Mouse (Mus musculus): ENCODE measurements at regions not wholly inside any gene's neighbourhood (a gene's known extent, or its start where the extent isn't known, plus 50 kb on each side); places are given as distances from the start of the nearest gene placed in this dataset.
A peak's percentile ranks its signal among the peaks of the same experiment; 100 is the strongest.

DNA sequence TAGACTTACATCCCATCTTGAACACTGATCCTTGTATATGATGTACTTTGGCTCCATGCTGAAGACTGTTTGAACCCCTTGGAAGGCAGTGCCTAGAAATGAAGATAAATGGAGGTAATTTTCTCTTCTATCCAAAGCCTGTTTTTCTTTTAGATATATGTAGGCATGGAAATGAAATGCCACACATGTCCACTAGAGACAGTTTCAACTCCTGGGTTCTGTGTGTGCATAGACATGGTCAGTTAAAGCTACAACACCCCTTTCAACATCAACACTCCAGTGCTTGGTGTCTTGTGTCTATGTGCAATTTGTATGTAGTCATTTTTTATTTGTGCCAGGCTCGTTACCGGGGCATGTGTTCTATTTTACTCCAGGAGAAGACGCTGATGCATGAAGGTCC, 179.7 kb upstream of the Lpp start:
- DNase-seq (ENCODE audit: low spot score): peak; percentile 35

DNA sequence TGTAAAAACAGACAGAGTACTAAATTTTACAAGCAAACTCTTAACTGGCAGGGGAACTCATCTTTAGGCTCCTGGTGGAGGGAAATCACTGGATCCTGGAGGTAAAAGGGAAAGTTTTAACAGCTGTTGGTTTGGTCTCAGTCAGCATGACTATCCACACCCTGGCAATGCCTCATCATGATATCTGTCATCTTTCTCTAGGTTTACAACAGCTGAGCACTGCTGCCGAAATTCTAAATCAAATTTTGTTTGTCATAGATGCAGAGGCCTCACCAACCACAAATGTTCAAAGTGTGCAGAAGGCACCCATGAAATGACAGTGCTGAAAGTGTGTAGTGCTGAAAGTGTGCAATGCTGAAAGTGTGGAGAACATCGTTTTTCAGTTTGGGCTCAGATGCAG, 180.6 kb upstream of the Lpp start:
- no peak for DNase-seq (ENCODE audit: low spot score)

DNA sequence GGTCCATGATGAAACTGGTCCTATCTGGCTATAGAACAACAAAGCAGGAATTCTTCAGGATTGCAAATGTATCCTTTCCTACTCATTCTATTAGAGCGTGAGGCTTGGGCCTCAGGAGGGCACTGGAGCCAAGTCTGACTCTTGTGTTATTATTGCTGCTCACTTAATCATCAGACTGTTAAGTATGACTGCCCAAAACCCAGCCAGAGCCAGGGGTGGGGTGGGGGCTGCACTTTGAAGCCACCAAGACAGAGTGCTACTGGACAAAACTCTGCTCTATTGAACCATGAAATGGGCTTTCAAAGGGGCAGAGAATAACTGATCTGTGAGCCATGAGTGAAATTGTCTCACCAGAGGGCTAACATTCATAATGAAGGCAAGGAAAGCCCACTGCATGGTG, 181.7 kb upstream of the Lpp start:
- DNase-seq (ENCODE audit: low spot score): no peak

DNA sequence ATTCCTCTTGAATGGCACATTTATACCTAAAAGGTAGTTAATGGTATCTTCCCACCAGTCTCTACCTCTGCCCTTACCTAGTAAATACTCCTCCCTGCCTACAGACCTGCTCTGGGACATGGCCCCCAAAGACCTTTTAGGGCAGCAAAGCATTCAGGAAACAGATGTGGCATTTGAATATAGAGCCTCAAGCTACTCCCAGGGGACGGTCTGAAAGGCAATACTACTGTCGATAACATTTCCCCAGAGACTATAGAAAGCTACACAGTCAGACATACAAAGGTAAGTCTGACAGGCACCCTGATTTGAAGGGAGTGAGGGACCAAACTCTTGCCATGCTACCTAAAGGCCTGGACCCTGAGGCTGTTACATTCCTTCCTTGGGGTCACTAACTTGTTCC, 184.4 kb upstream of the Lpp start:
- no peak for DNase-seq (ENCODE audit: low spot score)

DNA sequence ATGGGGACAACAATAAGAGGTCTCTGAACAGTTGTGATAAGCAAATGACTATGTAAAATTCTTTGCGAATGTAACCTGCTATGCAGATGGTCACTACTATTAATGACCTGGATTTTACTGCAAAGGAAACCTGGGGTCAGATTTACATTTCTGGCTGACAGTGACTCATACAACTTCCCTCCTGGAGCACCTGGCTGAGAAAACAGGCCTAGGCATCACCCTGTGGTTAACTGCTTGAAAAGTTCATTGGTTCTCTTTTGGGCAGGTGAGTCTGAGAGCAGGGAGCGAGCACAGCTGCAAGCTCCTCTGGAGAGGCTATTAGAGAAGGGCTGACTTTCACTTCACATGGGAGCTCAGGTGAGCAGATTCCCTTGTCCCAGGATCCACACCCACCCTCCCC, 185.2 kb upstream of the Lpp start:
- DNase-seq (ENCODE audit: low spot score): no peak

DNA sequence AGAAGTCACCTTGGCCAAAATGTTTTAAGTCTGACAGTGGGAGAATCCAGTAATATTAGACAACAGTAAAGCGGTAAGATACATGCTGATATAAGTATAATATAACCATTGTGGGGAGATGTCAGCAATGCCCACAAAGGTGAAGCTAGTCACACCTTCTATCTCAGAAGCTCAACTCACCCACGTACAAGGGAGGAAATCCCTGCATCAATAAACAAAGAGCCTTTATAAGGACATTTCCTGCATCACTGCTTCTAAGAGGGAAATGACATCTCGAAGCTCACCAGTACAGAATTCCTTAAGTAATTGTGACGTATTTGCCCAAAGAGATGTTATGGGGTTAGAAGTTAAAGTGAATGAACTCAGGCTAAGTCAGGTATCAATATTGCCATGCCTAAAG, 186.3 kb upstream of the Lpp start:
- no peak for DNase-seq (ENCODE audit: low spot score)

DNA sequence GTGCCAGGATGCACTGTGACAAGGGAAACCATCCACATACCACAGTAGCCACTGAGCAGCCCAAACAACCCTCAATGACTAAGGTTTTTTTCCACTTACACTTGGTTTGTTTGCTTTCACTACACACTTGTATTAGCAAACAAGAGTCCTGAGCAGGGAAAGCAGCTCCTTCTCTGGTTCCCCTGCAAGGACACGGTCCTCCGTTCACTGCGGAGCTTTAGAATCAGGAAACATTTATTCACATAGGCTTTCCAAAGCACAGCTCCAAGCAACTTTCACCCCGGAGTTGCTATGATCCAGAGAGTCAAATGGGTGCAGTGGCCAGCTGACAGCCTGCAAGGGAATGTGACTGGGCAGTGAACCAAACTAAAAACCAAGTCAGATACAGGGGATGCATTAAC, 186.8 kb upstream of the Lpp start:
- peak; percentile 77 for DNase-seq (ENCODE audit: low spot score)

DNA sequence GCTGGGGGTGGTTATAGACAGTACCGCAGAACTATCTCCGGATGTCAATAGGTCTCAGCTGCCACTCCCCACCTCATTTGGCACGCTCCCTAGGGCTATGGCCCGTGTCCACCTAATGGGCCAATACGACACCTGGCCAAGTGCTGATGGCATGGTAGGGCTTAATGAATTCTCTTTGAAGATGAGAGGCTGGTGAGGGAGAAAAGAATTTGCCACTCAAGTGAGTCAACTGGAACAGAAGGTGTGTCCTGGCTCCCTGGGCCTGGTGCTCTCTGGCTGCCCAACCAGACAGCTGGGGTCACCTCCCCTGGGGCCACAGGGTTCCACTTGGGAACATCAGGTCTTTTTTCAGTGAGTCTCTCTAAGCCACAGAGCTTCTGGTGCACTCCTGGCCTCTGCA, 187.7 kb upstream of the Lpp start:
- DNase-seq (ENCODE audit: low spot score): no peak

DNA sequence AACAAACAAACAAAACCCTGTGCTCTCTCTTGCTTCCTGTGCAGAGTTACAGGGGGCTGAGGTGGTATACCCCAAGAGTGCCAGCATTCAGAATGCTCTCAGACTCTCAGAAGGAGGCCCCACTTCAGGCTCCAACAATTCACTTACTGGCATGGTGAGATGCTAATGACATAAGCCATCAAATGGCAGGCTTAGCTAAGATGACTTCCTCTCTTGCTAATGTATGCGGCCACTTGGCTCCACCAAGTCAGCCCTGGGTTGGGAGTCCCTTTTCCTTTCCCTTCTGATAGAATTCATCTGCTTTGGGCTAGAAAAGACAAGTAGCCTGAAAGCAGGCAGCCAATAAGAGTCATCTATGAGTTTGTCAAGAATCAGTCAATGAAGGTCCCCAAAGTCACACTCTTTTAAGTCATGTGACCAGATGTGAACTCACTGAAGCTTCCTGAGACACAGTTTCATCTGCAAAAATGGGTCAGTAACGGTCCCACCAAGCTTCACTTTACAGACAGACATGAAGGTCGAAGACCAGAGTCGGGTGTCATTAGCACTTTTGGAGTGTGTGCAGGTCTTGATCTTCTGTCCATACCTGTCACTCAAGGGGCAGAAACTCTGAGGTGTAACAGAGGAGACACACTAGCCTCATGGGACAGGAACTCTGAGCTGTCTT, 189.1 kb upstream of the Lpp start:
- no peak for DNase-seq (ENCODE audit: low spot score)

DNA sequence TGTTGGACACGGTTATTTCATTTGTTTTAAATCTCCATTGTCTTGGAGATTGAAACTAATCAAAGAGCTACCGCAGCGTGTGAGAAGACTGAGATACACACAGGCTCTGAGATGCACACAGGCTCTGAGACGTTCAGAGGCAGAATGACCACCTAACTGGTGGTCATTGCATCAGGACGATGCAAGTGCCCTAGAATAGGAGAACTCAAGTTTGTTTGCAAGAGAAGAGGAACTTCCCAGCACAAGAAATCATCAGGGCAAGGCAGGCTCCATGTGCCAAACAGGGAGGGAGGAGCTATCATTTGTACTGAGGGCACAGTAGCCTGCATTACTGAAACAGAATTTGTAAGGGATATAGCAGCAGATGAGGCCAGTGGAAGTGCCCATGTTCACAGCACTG, 190.7 kb upstream of the Lpp start:
- DNase-seq (ENCODE audit: low spot score): peak; percentile 37

DNA sequence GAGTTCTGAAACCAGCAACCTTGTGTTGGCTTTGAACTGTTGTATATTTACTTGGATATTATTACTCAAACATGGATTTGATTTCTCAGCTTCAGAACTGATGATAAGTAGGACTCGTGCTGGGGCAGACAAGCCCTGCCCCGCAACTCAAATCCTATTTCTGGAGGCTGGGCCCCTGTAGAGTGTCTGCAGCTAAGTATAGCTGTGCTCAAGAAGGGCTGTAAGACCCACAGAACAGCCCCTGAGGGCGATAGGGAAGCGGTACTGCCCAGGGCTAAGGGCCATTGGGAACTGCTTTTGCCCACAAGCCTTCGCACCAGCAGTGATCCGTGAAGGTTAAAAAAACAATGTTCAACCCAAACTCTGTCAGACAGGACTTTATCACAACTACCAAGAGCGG, 191.9 kb upstream of the Lpp start:
- no peak for DNase-seq (ENCODE audit: low spot score)

DNA sequence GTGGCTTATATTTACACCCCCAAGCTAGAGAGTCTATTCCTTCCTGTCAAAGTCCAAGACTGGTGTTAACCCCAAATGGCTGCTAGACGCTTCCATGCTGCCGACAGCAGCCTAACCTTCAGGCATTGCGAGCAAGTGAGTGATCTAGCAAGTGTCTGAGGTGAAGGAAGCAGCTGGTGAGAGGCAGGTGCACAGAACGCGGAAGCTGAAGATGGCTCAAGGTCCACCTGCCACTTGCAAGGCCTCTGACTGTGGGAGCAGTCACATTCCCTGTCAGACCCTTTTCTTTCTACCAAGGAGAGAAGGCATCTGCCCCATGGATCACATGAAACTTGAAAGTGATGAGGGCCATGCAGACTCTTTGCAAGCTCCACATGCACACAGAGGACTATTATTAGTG, 193.1 kb upstream of the Lpp start:
- DNase-seq (ENCODE audit: low spot score): no peak

DNA sequence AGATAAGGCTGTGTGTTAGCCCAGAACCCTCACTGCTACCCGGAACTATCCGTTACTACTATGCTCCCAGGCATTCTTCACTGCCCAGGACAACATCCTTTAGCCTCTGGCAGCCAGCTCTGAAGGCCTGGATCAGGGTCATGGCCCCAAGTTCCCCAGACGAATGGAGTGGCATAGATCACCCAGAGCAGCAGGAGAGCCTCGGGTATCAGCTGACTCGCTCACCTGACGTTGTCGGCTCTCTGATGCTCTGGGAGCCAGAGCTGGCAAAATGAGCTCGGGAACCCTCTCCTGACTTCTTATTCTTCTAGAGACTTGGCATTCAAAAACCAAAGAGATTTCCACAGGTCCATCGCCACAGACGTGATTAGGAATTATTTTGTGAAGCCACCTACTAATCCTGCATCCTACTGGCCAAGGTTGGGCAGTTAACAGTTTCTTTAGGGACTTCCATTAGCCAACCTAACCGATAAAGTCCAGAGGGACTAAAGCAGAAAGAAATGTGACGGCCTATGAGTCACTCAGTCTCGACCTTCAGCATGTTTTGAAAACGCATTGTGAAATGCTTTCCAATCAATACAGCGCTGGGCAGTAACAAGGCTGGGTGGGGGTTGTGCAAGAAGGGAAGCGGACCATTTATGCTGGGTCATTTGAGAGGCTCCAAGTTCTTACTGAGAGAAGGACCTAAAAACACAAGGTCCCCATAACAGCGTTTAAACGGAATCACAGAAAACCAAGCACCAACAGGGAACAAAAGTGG, 193.7 kb upstream of the Lpp start:
- peak; percentile 81 for DNase-seq (ENCODE audit: low spot score)

DNA sequence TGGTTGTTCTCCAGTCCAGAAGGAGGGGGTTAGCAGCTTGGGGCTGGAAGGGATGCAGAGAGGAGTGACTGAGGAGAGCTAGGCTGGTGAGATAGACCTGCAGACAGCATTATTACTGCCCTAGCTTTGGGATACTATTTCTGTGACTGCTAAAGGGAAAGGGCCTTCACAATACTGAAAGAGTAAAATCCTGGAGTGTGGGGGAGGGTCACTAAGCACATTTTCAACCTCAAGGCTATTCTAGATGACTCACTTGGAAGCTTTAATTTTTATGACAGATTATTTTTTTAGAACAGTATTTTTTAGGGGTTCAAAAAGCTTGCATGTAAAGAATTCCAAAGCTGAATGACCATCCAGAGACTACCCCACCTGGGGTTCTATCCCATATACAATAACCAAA, 195.0 kb upstream of the Lpp start:
- no peak for DNase-seq (ENCODE audit: low spot score)

DNA sequence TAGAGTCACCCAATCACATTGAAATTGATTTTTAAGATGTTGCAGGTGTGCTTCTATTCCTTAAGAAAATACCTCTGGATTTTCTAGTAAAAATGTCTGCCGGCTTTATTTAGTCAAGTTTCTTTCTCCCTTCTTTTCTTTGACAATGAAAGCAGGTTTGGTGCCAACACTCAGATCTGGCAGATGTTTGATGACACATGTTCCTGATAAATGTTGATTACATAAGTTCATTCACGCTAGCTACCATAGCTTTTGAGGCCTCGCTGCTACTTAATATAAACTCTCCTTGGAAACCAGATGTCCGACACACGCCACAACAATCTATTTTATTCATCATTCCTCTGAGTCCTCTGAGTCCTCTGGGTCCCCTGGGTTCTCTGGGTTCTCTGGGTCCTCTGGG, 195.7 kb upstream of the Lpp start:
- DNase-seq (ENCODE audit: low spot score): no peak

DNA sequence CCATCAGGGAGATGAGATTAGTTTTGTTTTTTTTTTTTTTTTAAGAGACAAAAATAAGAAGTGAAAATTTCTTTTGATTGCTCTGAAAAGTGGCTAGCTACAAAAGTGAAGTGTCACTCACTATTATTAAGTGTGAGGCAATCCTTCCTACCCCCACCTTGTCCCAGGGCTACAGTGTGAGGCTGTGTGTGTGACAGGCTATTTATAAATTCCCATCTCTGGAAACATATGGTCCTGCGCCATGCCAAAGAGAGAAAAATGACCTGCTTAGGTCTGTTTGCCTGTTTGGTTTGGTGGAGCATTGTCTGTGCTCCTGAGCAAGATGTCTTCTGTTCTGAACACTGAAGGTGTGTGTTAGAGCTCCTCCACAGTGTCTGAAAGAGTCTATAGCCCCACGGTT, 199.4 kb upstream of the Lpp start:
- DNase-seq (ENCODE audit: low spot score): no peak

DNA sequence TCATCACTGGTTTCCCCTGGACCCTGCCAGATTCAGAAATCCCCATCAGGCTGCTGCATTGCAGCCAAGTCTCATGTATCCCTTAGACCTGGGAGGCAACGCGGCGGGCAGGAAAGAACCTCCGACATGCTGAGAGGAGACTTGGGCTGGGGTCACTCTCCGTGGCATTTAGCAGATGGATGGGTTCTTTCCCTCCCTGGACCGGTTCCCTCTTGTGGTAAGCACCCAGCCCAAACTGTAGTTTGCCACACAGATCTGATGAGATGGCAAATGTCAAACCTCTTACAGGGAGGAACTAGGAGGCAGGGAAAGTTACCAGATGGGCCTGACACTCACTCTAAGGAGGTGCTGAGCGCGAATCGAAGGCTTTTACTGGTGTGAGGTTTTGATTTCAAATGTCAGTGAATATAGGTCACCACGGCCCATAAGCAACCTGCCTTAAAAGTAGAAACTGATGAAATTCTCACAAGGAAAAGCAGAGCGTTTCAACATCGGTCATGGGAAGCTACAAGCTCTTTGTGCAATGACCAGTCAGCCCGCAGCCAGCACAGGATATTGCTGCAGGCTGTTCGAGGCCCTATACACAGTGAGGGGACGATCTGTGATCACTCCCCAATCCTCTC, 199.9 kb upstream of the Lpp start:
- DNase-seq (ENCODE audit: low spot score): peak; percentile 76

DNA sequence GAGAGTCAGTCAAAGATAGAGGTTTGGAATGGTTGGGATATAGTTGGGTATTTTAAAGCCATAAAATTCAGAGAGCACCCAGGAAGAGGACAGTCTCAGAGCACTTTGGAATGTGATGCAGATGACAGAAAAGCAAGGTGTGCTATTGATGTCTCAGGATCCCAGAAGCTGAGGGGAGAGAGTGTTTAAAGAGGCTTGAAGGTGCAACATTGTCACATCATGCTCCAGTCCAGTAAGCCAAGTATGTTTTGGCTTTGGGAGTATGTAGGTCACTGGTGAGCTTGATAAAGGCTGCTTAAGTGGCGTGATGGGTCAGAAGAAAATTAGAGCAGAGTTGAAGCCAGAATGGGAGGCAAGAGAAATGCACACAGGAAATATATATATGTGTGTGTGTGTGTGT, 201.3 kb upstream of the Lpp start:
- no peak for DNase-seq (ENCODE audit: low spot score)

DNA sequence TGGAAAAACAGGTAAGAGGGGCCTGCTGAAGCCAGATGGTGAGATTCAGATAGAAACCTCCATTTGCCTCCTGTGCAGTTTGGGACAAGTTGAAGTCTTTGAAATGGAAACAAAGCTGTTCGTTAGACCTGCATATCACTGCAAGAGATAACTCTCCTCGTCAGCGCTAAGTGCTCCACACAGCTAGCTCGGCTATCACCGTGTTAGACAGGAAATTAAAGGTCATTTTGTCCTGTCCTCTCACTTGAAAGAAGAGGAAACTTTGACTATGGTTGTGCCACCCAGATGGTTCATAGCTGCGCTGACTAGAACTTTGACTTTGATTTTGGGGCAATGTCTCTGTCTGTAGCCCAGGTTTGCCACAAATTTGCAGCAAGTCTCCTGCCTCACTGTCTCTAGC, 198.5 kb upstream of the Bcl6 start:
- DNase-seq (ENCODE audit: low spot score): no peak

DNA sequence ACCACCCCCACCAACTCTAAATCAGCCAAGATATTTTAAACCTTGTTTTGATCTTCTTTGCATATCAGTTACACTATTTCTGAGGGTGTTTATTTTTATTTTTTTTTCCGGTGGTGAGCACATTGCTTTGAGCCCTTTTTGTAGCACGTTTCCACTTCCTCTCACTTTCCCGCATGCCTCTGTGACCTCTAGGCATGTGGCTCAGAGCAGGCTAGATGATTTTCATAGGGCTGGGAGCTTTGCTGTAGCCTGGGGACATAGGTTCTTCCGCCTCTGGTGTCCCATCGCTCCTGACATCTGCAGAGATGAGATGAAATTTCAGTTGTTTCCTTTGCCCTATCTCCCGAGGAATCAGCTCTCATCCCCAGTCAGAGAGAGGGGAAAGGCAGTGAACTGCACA, 197.3 kb upstream of the Bcl6 start:
- DNase-seq (ENCODE audit: low spot score): no peak

DNA sequence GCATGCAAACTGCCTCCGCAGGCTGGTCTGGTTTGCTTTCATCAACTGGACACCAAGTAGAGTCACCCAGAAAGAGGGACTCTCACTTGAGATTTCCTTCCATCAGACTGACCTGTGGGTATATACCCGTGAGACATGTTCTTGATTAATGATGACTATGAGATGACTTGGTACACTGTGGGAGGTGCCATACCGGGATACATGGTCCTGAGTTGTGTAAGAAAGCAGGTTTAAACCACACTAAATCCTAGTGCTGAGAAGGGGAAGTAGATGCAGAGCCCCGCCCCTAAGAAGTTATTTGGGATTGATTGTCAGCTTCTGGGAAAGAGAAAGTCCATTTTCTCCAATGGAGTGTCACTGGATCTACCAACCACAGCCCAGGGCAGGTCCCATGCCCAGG, 196.2 kb upstream of the Bcl6 start:
- DNase-seq (ENCODE audit: low spot score): no peak

DNA sequence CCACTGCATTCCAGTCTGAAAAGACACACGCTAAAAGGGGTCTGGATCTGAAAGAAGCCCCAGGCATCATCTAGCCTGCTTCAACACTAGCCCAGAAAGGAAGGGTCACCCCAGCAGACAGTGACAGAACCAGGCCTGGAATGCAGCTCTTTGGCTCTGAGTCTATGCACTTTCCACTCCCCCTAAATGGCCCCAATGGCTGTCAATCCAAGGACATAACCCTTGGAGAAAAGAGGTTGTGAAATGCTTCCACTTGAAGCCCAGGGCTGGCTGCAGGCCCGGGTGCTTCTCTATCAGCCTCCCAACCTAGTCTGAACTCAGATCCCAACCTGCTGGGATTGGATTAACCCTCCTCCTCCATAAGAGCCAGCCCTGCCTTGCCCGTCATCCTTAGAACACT, 194.6 kb upstream of the Bcl6 start:
- peak; percentile 94 for DNase-seq (ENCODE audit: low spot score)

DNA sequence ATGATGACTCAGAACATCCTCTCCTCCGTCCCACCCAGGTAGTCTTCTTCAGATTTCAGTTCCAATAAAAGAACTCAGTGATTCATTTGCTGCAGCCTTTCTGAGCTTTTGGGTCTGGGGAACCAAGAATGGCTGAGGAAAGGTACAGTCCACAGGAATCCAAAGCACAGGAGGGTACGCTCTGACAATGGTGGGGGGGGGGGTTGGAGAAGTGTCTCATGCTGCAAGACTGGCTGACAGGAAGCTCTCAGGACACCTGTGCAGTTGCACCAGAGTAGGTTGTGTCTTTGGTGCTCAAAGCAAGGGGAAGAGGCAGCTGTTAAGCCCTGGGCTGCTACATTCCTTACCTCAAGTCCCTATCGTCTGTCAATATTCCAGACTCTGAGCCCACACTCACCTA, 192.7 kb upstream of the Bcl6 start:
- no peak for DNase-seq (ENCODE audit: low spot score)

DNA sequence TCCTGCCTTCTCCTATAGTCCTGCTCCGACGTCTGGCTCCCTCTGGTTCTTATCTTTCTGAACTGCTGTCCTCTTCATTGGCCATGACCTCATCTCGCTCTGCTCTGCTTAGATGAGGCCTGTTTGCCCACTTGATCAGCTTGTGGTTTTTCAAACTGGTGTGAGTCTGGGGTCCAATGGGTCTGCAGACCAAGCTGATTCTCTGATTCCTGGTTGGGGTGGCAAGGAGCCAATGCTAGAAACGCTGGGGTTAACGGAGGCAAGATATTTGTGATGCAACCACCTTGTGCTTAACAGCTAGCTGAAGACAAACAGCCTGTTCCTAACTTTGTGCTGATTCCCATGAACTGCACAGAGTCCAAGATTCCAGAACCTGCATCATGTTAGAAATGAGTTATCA, 192.0 kb upstream of the Bcl6 start:
- peak; percentile 77 for DNase-seq (ENCODE audit: low spot score)

Measured in adipocyte (in vitro differentiated cells).